Mouse (Mus musculus): ENCODE measurements around the gene AA986860. TPM values are rescaled to one million over a fixed set of nuclear protein-coding genes. Genes with fewer than 3 reads are reported as not detected.

Gene AA986860
- 15.3 and 17.7 TPM in 2 replicates for polyA plus RNA-seq (2015; fragmentation: Nextera tagmentation; extraction: Ambion mirVana)

GRCm38 (mm10) chr1:130731741-130732337 is at the start of gene AA986860:
AA986860 (plus strand) TSS chr1:130731976.
- no peak for TF ChIP-seq CTCF (IDR thresholded peaks at IDR 0.05; ENCODE audit: low read depth)
- H3K4me3 ChIP-seq (replicated peaks; ENCODE audit: low read depth, low read length) = peak within 1 kb of the TSS; percentile 29
- 0 out of 2 replicates have a peak, but pooled peaks cover 7% of the 10 kb centered on the region for H3K4me1 ChIP-seq (replicated peaks; ENCODE audit: insufficient read depth, low read length)
- peak; percentile 94 for ATAC-seq (replicated peaks; ENCODE audit: low FRiP score, low read depth)
- WGBS = 9% methylated on average over 10 of the region's 10 CpGs
- peak within 1 kb of the TSS; percentile 47 for H3K4me2 ChIP-seq (ENCODE audit: low read length)
- no peaks in the 10 kb centered on the region for H3K9me3 ChIP-seq (replicated peaks; ENCODE audit: low read length)
- no peaks in the 10 kb centered on the region for H3K36me3 ChIP-seq (ENCODE audit: insufficient read depth, low read length)
- H3K27me3 ChIP-seq (ENCODE audit: insufficient read depth, low read length) = no peaks in the 10 kb centered on the region
- H3K9ac ChIP-seq (ENCODE audit: low read depth, low read length) = no peak within 1 kb of the TSS
- DNase-seq (ENCODE audit: low spot score) = peak; percentile 77
- peak within 1 kb of the TSS; percentile 82 for H3K27ac ChIP-seq

DNA sequence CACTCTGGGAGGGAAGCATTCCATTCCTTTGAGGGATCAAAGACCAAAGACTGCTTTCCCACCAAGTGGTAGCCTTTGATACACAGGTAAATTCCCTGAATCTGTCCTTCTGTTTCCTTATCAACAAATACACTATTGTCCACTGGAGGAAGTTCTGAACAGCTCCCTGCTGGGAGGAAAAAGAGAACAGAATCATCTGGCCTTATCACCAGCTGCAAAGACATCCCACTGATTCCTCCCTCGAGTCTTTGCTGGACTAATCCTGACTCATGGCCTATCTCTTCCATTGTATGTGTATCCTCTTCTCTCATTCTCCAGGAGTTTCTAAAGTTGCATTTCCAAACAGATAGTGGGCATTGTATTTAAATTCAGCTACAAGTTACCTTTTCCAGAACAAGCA is 47.9 kb upstream of the AA986860 start:
- DNase-seq (ENCODE audit: low spot score) = no peak
- H3K9ac ChIP-seq (ENCODE audit: low read depth, low read length) = no peak overlapping the region
- no peaks in the 10 kb centered on the region for H3K4me1 ChIP-seq (replicated peaks; ENCODE audit: insufficient read depth, low read length)
- WGBS = 56% methylated on average over 1 of the region's 1 CpGs
- ATAC-seq (replicated peaks; ENCODE audit: low FRiP score, low read depth) = no peak
- H3K27me3 ChIP-seq (ENCODE audit: insufficient read depth, low read length) = no peaks in the 10 kb centered on the region
- no peak overlapping the region for H3K4me3 ChIP-seq (replicated peaks; ENCODE audit: low read depth, low read length)
- H3K4me2 ChIP-seq (ENCODE audit: low read length) = no peak overlapping the region
- no peaks in the 10 kb centered on the region for H3K36me3 ChIP-seq (ENCODE audit: insufficient read depth, low read length)
- no peaks in the 10 kb centered on the region for H3K9me3 ChIP-seq (replicated peaks; ENCODE audit: low read length)
- no peak for TF ChIP-seq CTCF (IDR thresholded peaks at IDR 0.05; ENCODE audit: low read depth)
- H3K27ac ChIP-seq = no peak overlapping the region

GRCm38 (mm10) chr1:130698601-130699000 is 33.2 kb upstream of the AA986860 start:
- no peaks in the 10 kb centered on the region for H3K27me3 ChIP-seq (ENCODE audit: insufficient read depth, low read length)
- no peak overlapping the region for H3K27ac ChIP-seq
- H3K4me1 ChIP-seq (replicated peaks; ENCODE audit: insufficient read depth, low read length) = no peaks in the 10 kb centered on the region
- no peak for TF ChIP-seq CTCF (IDR thresholded peaks at IDR 0.05; ENCODE audit: low read depth)
- H3K36me3 ChIP-seq (ENCODE audit: insufficient read depth, low read length) = peaks cover 50% of the 10 kb centered on the region
- WGBS = 87% methylated on average over 5 of the region's 5 CpGs
- no peak overlapping the region for H3K4me2 ChIP-seq (ENCODE audit: low read length)
- ATAC-seq (replicated peaks; ENCODE audit: low FRiP score, low read depth) = no peak
- no peak overlapping the region for H3K4me3 ChIP-seq (replicated peaks; ENCODE audit: low read depth, low read length)
- no peaks in the 10 kb centered on the region for H3K9me3 ChIP-seq (replicated peaks; ENCODE audit: low read length)
- no peak overlapping the region for H3K9ac ChIP-seq (ENCODE audit: low read depth, low read length)
- DNase-seq (ENCODE audit: low spot score) = no peak

DNA sequence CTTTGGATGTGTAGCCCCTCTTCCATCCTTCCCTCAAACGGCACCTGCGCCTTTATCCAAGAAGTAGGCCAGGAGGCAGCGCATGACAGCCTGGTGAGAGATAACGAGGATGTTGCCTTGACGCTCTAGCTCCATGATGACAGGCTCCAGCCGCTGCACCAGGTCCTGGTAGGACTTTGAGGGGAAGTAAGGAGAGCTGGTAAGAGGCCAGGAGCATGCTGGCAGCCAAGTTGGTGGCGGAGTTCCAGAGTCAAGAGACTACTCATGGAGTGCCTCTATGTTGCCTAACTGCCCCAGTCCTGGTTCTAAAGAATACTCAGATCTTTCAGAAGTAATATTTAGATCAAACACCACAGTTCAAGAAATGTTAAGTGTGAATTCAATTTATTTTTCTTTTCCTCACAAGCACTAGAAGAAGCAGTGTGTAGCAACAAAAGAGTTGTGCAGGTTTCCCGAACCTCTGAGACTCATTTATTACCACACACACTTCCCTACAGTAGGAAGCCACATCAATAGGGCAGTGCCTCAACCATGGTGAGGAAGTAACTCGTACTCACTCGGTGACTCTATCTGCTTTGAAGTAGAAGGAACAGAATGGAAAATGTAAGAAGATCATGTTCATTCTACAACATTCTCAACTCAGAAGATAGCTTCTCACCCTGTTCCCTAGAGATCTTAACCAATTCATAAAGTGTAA is 31.7 kb upstream of the AA986860 start:
- 92% methylated on average over 10 of the region's 10 CpGs for WGBS
- H3K36me3 ChIP-seq (ENCODE audit: insufficient read depth, low read length) = peaks cover 43% of the 10 kb centered on the region
- DNase-seq (ENCODE audit: low spot score) = no peak

DNA sequence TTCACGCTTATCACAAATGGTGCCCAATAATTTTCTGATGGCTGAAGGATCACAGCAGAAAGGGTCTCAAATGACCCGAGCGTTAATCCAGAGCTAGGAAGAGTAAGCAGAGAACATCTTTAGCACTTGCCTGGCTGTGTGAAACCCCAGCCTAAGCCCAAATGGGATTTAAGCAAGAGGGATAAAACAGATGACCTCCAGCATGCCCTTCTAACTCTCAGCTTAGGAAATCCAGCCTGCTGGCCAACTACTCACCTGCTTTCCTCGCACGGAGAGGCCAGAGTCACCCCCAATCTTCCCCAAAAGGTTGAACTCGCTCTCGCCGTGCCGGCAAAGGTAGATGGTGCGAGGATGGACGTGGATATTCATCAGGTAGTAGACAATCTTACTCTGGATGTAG is 29.8 kb upstream of the AA986860 start:
- DNase-seq (ENCODE audit: low spot score) = no peak

More for the DNA sequence above, 31.7 kb upstream of the AA986860 start:
- no peak overlapping the region for H3K4me3 ChIP-seq (replicated peaks; ENCODE audit: low read depth, low read length)
- no peaks in the 10 kb centered on the region for H3K27me3 ChIP-seq (ENCODE audit: insufficient read depth, low read length)
- no peak overlapping the region for H3K4me2 ChIP-seq (ENCODE audit: low read length)
- no peak for TF ChIP-seq CTCF (IDR thresholded peaks at IDR 0.05; ENCODE audit: low read depth)
- no peak for ATAC-seq (replicated peaks; ENCODE audit: low FRiP score, low read depth)
- H3K27ac ChIP-seq = no peak overlapping the region
- no peak overlapping the region for H3K9ac ChIP-seq (ENCODE audit: low read depth, low read length)
- H3K9me3 ChIP-seq (replicated peaks; ENCODE audit: low read length) = no peaks in the 10 kb centered on the region
- H3K4me1 ChIP-seq (replicated peaks; ENCODE audit: insufficient read depth, low read length) = no peaks in the 10 kb centered on the region

GRCm38 (mm10) chr1:130703613-130704012 is 28.2 kb upstream of the AA986860 start:
- ATAC-seq (replicated peaks; ENCODE audit: low FRiP score, low read depth) = no peak
- DNase-seq (ENCODE audit: low spot score) = no peak
- Histone ChIP-seq H3K4me2 (ENCODE audit: low read length) (no peak overlapping the region), H3K36me3 (ENCODE audit: insufficient read depth, low read length) (peaks cover 40% of the 10 kb centered on the region; the same call in 1 of the 2 replicates), H3K4me1 (replicated peaks; ENCODE audit: insufficient read depth, low read length) (no peaks in the 10 kb centered on the region), H3K27me3 (ENCODE audit: insufficient read depth, low read length) (no peaks in the 10 kb centered on the region), H3K9me3 (replicated peaks; ENCODE audit: low read length) (no peaks in the 10 kb centered on the region), H3K9ac (ENCODE audit: low read depth, low read length) (no peak overlapping the region), H3K4me3 (replicated peaks; ENCODE audit: low read depth, low read length) (no peak overlapping the region), H3K27ac (no peak overlapping the region)
- 60% methylated on average over 2 of the region's 2 CpGs for WGBS
- no peak for TF ChIP-seq CTCF (IDR thresholded peaks at IDR 0.05; ENCODE audit: low read depth)

More for the DNA sequence above, 29.8 kb upstream of the AA986860 start:
- Histone ChIP-seq H3K4me3 (replicated peaks; ENCODE audit: low read depth, low read length) (no peak overlapping the region), H3K36me3 (ENCODE audit: insufficient read depth, low read length) (peaks cover 48% of the 10 kb centered on the region), H3K4me2 (ENCODE audit: low read length) (no peak overlapping the region), H3K9ac (ENCODE audit: low read depth, low read length) (no peak overlapping the region), H3K27ac (no peak overlapping the region), H3K27me3 (ENCODE audit: insufficient read depth, low read length) (no peaks in the 10 kb centered on the region), H3K4me1 (replicated peaks; ENCODE audit: insufficient read depth, low read length) (no peaks in the 10 kb centered on the region), H3K9me3 (replicated peaks; ENCODE audit: low read length) (no peaks in the 10 kb centered on the region)
- 95% methylated on average over 11 of the region's 11 CpGs for WGBS
- TF ChIP-seq CTCF (IDR thresholded peaks at IDR 0.05; ENCODE audit: low read depth) = no peak
- no peak for ATAC-seq (replicated peaks; ENCODE audit: low FRiP score, low read depth)
